Mouse (Mus musculus) megakaryocyte, embryonic 14.5 days (primary cell): ENCODE measurements around the gene Cdc42se1.

Source experiments
- FLI1 ChIP-seq: IDR thresholded peaks from 2 replicates; pipeline ENCODE4 v1.6.1; 2012; ENCODE audit warnings: low read length, inconsistent platforms, mixed read lengths
- GATA1 ChIP-seq: IDR thresholded peaks from 3 replicates; pipeline ENCODE4 v1.6.1; 2012; ENCODE audit warnings: mixed read lengths, low read length, inconsistent platforms, borderline replicate concordance

- TF ChIP-seq GATA1 (no peak), FLI1 (no peak)
Observed at GRCm38 (mm10) chr3:95282865-95283588, 54.5 kb downstream of the Cdc42se1 start.
